Mouse (Mus musculus) testis, adult 2 months (tissue): ENCODE results near the gene Zfp143.

Experiments
- CTCF ChIP-seq: fragments of 200-500 bp; IDR thresholded peaks from 2 replicates; pipeline ENCODE4 v1.5.1; 2012; ENCODE audit warnings: low read depth, mild to moderate bottlenecking, inconsistent platforms, low read length, moderate library complexity; ENCODE audit not compliant: control insufficient read depth, insufficient read depth, insufficient replicate concordance
- POLR2A ChIP-seq: fragments of 200-500 bp; IDR thresholded peaks from 2 replicates; pipeline ENCODE4 v1.6.1; 2012; ENCODE audit warnings: low read depth, mild to moderate bottlenecking, inconsistent platforms, low read length, moderate library complexity; ENCODE audit not compliant: control insufficient read depth

DNA sequence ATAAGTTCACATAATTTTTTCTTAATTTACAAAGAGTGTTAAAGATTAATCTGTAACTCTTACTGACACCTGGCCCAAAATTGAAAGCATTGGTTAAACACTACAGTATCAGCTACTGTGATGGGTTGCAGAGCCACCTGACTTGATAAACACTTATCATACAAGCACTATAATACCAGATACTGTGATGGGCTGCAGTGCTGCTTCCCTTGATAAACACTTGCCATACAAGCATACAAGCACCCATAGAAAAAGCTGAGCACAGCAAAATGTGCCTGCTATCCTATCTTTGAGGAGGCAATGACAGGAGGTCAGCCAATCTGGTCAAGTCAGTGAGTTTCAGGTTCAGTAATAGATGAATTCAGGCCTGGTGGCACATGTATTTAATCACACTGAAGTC, 24.2 kb downstream of the Zfp143 start:
- TF ChIP-seq CTCF: no peak
- TF ChIP-seq POLR2A: no peak
